Mouse (Mus musculus): ENCODE measurements around the gene Sult2a4. TPM values are rescaled to one million over a fixed set of nuclear protein-coding genes. Genes with fewer than 3 reads are reported as not detected.
"Not testable (repeated sequence)": the region's sequence is repeated elsewhere in the genome, so short reads cannot be mapped to it uniquely, and the experiment has no call there.

Sult2a4 gene
- not detected in 2 replicates for polyA plus RNA-seq (2014; fragmentation: Nextera tagmentation; extraction: Ambion mirVana)

- not testable (repeated sequence) for H3K27ac ChIP-seq (ENCODE audit: low read depth, low read length); DNase-seq (ENCODE audit: low spot score); H3K27me3 ChIP-seq (replicated peaks; ENCODE audit: control insufficient read depth, insufficient read depth, low read length); H3K36me3 ChIP-seq (ENCODE audit: control insufficient read depth, insufficient read depth, low read length); H3K4me2 ChIP-seq (ENCODE audit: low read length); H3K4me3 ChIP-seq (ENCODE audit: low read depth, low read length); H3K4me1 ChIP-seq (ENCODE audit: control insufficient read depth, insufficient read depth, low read length); ATAC-seq; H3K9me3 ChIP-seq (replicated peaks; ENCODE audit: control insufficient read depth, low read length); H3K9ac ChIP-seq (ENCODE audit: low read length)
- WGBS, result 93% methylated on average over 6 of the region's 6 CpGs
These were observed at the start of gene Sult2a4 for GRCm38 (mm10) chr7:13989507-13989906. Sult2a4 (minus strand) TSS chr7:13989607.

- H3K9me3 ChIP-seq (replicated peaks; ENCODE audit: control insufficient read depth, low read length); H3K4me3 ChIP-seq (ENCODE audit: low read depth, low read length); H3K27me3 ChIP-seq (replicated peaks; ENCODE audit: control insufficient read depth, insufficient read depth, low read length); DNase-seq (ENCODE audit: low spot score); ATAC-seq; H3K9ac ChIP-seq (ENCODE audit: low read length); H3K4me1 ChIP-seq (ENCODE audit: control insufficient read depth, insufficient read depth, low read length); H3K27ac ChIP-seq (ENCODE audit: low read depth, low read length); H3K4me2 ChIP-seq (ENCODE audit: low read length); H3K36me3 ChIP-seq (ENCODE audit: control insufficient read depth, insufficient read depth, low read length): not testable (repeated sequence)
These were observed 41.4 kb upstream of the Sult2a4 start for GRCm38 (mm10) chr7:14030831-14031230.

GRCm38 (mm10) chr7:14013083-14013482, 23.7 kb upstream of the Sult2a4 start:
- Histone ChIP-seq H3K9ac (ENCODE audit: low read length) (no peak overlapping the region), H3K4me3 (ENCODE audit: low read depth, low read length) (no peak overlapping the region), H3K4me1 (ENCODE audit: control insufficient read depth, insufficient read depth, low read length) (no peaks in the 10 kb centered on the region), H3K27me3 (replicated peaks; ENCODE audit: control insufficient read depth, insufficient read depth, low read length) (no peaks in the 10 kb centered on the region), H3K36me3 (ENCODE audit: control insufficient read depth, insufficient read depth, low read length) (no peaks in the 10 kb centered on the region), H3K9me3 (replicated peaks; ENCODE audit: control insufficient read depth, low read length) (peaks cover 7% of the 10 kb centered on the region; the same call in 1 of the 2 replicates), H3K27ac (ENCODE audit: low read depth, low read length) (no peak overlapping the region), H3K4me2 (ENCODE audit: low read length) (no peak overlapping the region)
- 88% methylated on average over 8 of the region's 8 CpGs for WGBS
- no peak for DNase-seq (ENCODE audit: low spot score)
- no peak for ATAC-seq

- not testable (repeated sequence) for H3K9ac ChIP-seq (ENCODE audit: low read length); H3K4me2 ChIP-seq (ENCODE audit: low read length); H3K27ac ChIP-seq (ENCODE audit: low read depth, low read length); H3K36me3 ChIP-seq (ENCODE audit: control insufficient read depth, insufficient read depth, low read length); H3K4me3 ChIP-seq (ENCODE audit: low read depth, low read length); DNase-seq (ENCODE audit: low spot score); H3K27me3 ChIP-seq (replicated peaks; ENCODE audit: control insufficient read depth, insufficient read depth, low read length); H3K9me3 ChIP-seq (replicated peaks; ENCODE audit: control insufficient read depth, low read length); ATAC-seq; H3K4me1 ChIP-seq (ENCODE audit: control insufficient read depth, insufficient read depth, low read length)
These were observed 21.3 kb upstream of the Sult2a4 start for GRCm38 (mm10) chr7:14010686-14011085.

Other genes starting within 250 kb of the Sult2a4 start
- not detected in 2 replicates for gene Sult2a1, start 152.2 kb downstream of the Sult2a4 start, polyA plus RNA-seq (2014; fragmentation: Nextera tagmentation; extraction: Ambion mirVana)
- not detected in 2 replicates for gene Sult2a3, start 133.4 kb upstream of the Sult2a4 start, polyA plus RNA-seq (2014; fragmentation: Nextera tagmentation; extraction: Ambion mirVana)